Mouse (Mus musculus): Measurements from ENCODE around the gene Cenpv.

The Cenpv gene

DNA sequence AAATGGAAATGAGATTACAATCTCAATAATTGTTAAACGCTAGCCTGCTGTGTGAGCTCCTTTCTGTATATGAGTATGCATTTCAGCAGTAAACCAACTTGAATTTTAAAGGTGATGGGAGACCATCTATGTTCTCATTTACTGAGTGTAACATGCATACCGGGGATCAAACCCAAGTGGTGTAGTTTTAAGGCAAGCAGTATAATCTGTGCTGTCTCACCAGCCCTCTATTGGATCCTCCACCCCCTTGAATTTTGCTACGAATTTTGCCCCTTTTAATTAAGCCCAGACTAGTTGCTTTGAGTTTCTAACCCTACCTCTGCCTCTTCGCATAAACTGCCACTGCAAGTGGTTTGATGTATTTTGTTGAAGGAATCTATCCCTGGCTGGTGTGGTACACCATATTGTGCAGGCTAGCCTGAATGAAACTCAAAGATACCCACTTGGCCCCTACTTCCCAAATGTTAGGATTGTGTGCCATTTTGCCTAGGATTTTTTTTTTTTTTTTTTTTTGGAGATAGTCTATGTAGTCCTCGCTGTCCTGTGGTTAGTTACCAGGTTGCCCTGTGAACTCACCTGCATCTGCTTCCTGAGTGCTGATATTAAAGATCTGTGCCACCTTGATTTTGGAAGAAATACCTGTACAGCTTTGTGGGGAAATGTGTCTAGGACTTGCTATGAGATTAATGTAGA is 15.2 kb upstream of the Cenpv start:
- DNase-seq (ENCODE audit: low read depth, low spot score): no peak

DNA sequence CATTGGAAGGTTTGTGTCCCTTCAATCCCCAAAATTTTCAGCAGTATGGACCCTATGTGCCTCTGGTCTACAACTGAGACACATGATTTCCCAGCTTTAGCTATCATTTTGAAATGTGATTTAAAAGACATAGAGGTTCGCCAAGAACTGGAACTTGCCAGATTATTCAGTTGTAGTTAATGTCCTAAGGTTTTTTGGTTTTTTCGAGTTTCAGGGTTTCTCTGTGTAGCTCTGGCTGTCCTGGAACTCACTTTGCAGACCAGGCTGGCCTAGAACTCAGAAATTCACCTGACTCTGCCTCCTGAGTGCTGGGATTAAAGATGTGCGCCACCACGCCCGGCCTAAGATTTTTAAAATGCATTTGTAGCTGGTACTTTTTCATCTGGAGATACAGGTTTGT is 14.6 kb upstream of the Cenpv start:
- DNase-seq (ENCODE audit: low read depth, low spot score): no peak

DNA sequence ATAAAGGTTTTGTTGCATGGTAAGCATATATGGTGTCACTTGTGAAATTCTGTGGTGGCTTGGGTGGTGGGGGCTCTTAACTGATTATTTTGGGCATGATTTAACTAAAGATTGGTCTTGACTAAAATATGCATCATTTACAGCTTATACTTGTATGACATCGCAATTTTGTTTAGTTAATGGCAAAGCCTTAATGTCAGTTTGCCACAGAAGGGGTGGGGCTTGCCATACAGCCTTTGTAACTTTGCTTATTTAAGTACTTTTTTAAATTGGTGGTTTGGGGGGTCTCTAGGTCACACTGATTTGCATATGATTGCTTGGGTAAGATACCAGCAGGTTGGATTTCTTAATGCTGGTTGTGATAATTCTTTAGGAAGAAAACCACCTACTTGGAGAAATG is 14.1 kb upstream of the Cenpv start:
- no peak for DNase-seq (ENCODE audit: low read depth, low spot score)

DNA sequence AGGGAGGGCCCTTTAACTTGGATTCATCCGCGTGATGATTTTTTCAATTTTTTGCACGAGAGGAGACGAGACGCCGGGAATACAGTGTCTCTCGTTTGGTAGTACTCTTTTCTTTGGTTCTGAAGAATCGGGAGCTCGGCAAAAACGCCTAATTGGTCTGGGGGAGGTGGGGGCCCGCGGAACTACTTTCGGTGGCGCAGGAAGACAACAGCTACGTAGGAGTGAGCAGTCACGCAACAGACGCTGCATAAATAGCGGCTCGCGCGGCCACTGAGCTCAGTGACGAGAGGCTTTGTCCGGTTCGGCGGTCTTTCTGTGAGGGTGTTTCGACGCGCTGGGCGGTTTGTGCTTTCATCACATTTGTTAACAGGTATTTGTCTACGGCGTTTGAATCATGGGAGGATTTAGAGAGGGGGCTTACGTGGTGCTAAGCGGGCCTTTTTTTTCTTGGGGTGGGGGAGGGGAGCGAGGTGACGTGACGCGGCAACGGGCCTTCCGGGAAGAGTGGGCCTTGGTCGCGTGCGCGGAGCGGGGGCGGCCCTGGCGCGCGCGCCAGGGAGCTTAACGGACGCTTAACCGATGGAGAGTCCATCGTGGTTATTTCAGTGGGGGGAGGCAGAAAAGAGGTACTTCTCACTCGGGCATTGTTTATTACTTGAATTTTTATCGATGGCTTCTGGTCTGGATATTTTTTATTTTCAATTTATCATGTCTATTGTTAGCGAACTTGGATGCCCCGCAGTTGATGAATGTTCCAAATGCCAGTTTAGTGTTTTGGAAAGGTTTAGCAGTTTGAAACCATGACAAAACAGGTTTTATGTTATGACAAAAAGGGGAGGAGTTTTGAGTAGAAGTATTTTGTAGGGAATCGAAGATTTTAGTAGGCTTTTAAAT is 12.4 kb upstream of the Cenpv start:
- peak; percentile 88 for DNase-seq (ENCODE audit: low read depth, low spot score)

DNA sequence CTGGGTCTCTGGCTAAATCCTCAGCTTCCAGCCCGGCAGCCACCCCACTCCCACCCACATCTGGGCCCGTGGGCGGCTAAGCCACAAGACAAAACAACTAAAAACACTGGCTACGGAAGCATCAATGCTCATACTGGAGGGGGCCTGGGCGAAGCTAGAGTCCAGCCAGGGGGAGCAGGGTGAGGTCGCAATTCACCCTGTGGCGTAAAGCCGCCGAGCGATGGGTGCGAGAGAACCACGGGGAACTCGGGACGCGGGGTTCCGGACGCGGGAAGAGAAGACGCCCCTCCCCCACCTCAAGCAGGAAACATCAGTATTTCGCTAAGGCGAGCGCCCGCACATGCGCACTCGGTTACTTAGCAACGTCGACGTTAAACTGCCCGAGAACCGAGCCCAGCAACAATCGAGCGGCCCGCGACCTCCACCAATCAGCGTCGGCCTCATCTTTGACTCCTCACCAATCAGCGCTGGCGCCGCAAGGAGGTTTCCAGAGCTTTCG is 11.7 kb upstream of the Cenpv start, which contains the start of gene Ubb:
Gene Ubb, plus strand, starts transcription at position 445 of the 499 bp plus-strand sequence.
- DNase-seq (ENCODE audit: low read depth, low spot score): peak; percentile 100

DNA sequence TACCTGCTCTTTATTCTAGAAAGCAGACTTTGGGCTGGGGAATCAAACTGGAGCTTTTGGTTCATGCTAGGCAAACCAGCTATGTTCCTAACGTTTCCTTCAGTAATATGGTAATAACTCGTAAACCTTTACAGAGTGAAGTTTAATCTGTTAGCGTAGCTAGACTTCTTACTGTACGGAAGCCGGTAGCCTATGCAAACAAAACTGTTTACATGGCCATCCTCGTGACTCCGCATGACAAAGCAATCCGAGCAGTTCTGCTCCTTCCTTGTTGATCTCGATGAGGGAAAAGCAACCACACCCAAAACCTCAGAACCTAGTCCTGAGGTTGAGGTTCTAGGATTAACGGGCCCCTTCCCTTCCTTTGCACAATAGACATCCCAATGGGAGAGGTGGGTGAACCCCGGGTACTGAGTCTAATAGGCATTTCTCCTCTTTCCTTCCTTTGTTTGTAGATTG is 11.2 kb upstream of the Cenpv start:
- DNase-seq (ENCODE audit: low read depth, low spot score): no peak

DNA sequence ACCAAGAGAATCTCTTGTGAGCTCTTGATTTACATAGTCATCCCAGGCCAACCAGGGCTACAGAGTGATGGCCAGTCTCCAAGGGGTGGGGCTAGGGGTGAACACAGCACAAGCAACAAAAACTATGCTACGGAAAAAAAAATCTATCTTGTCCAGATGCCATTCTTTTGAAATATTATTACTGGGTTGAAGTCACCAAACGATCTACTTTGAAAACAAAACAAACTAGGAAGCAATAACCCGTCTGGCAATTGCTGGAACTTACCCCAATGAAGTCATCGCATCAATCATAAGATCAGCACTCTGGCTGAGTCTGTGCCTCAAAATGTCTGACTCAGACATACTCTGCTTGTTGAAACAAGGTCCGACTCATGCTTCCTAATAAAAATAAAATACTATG is 10.7 kb upstream of the Cenpv start:
- DNase-seq (ENCODE audit: low read depth, low spot score): no peak

DNA sequence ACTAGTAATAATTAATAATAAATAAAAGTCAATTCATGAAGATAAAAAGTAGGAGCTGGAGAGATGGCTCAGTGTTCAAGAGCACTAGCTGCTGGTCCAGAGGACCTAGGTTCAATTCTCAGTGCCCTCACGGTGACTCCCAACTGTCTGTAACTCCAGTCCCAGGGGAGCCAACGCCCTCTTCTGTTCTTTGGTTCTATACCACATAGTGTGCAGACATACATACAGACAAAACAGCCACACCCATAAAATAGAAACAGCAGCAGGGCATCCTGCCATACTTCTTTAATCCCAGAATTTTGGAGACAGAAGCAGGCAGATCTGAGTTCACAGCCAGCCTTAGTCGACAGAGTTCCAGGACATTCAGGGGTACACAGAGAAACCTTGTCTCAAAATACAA is 4.9 kb upstream of the Cenpv start:
- no peak for DNase-seq (ENCODE audit: low read depth, low spot score)

DNA sequence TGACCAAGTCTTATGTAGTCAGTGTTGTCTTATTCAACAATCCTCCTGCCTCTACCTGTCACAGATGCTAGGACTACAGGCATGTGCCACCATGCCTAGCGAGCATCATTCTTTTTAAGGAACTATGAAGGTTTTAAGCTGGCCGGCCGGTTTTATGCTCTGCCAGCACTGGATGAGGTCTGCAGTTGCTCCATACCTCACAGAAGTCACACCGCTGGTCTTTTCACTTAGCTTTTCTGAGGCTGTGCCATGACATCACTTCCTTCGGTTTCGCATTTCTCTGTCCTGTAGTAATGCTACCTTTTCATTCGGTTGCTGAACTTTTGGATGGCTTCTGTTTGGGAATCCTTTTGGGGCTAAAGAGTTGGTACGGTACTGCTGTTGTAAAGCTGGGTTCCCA is 2.5 kb upstream of the Cenpv start:
- no peak for DNase-seq (ENCODE audit: low read depth, low spot score)

DNA sequence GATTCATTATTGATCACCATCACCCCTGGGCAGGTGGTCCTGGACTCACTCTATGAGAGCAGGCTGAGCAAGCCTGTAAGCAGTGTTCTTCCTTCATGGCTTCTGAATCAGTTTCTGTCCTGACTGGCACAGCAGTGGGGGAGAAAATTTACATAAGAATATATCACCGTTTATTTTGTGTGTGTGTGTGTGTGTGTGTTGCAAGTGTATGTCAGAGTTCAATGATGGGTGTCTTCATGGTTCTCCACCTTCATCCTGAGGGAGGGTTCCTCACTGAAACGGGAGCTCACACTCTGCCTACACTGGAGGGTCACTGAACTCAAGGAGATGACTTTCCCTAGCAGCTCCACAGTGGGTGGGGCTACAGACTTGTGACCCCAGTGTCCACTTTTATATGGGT is 1.9 kb upstream of the Cenpv start:
- no peak for DNase-seq (ENCODE audit: low read depth, low spot score)

DNA sequence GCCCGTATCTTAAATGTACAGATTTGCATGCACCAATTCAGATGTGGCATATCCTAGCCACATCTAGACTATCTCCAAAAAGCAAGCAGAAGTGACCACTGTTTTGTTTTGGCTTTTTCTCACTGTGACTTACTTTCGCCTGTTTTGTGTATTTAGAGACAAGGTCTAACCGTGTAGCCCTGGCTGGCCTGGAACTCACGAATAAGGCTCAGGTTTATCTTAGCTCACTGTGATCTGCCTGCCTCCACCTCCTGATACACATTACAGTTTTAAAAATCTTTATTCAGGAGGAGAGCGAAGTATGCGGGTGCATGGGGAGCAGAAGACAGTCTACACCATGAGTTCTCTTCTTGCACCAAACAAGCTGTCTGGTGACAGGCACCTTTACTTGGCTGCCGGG is 1.1 kb upstream of the Cenpv start:
- DNase-seq (ENCODE audit: low read depth, low spot score): no peak

DNA sequence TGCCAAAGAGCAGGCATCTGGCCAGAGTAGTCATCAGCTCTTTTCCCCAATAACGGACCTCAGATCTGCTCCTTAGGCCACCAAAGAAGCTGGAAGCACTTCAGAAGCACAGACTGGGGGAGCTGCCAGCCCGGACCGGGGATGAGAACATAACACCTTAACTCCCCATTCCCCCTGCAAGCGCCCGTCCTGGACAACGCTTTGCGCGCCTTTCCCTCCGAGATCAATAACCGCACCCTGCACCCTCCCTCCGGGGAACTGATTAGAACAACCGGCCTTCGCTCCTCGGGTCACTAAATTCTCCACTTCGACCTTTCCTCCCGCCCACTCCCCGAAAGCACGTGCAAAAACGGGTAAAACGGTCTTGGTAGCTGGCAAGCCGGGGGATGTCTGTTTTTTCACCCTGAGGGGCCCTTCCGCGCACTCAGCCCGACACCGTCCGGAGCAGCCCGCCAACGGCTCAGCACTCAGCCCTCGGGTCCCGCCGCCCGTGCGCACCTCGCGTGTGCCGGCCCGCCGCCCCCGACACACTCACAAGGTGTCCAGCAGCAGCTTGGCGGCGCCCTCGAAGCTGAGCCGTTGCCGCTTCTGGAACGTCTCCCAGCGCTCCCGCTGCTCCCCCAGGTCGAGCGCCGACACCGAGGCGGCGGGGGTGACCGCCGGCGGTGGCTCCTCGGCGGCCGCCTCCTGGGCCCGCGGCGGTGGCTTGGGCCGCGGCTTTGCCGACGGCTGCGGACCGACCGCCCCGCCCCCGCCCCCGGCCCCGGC is 556 bp downstream of the Cenpv start:
- DNase-seq (ENCODE audit: low read depth, low spot score): no peak

DNA sequence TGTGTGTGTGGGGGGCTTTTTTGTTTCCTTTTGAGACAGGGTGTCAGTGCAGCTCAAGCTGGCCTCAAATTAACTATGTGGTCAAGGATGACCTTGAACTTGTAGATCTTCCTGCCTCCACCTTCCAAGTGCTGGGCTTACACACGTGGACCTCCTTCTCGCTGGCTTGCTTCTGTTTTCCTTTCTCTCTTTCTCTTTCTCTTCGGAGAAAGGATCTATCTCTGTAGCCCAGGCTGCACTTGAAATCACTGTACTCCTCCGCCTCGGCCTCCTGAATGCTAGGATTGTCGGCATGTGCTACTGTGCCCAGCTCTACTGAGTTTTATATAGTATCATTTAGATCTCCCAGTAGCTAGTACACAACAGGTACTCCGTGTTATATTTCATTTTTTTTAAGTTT is 1.5 kb downstream of the Cenpv start:
- no peak for DNase-seq (ENCODE audit: low read depth, low spot score)

DNA sequence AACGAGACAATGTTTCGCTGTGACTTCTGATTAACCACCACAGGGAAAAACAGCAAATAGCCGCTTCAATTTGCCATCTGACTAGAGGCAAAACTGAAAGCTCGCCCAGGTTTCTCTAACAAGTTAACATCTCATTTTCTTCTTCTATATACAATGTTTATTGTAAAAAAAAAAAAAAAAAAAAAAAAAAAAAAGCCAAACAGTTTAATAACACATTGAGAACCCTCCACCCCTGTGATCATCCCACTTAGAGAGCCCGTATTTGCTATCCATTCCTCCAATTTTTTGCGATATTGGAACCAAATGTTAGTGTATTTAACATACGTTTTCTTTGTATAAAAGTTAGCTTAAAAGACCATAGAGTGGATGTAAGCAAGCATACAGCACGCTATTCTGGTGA is 2.0 kb downstream of the Cenpv start:
- no peak for DNase-seq (ENCODE audit: low read depth, low spot score)

DNA sequence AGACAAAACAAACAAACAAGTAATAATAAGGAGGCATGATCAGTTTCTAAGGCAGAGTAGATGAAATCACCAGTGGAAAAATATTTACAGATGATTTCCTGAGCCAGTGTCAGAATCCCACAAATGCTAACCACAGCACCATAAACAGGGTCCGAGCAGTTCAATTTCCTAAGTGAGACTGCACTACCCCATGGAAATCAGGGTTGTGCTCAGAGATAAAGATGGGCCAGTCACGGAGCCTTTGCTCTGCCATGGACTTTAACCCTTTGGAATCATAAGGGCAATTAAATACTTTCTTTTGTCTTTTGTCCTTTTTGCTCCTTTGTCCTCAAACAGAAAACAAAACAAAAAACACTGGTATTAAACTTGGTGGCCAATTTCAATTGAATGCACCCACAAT is 16.8 kb downstream of the Cenpv start:
- no peak for DNase-seq (ENCODE audit: low read depth, low spot score)

DNA sequence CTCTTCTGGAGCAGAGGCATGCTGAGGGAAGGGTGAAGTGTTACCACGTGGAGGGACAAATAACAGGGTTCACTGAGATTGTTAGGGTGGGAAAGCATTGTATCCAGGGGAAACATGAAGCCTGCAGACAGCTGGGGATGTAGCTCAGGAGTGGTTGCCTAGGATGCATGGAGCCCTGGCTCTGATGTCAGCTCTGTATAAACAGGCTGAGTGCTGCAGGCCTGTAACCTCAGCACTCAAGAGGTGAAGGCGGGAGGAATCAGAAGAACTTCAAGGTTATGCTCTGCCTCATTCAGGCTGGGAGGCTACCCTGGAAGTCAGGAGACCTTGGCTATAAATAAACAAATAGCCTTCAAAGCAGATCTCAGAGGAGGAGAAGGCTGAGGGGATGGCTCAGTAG is 20.1 kb downstream of the Cenpv start:
- no peak for DNase-seq (ENCODE audit: low read depth, low spot score)

DNA sequence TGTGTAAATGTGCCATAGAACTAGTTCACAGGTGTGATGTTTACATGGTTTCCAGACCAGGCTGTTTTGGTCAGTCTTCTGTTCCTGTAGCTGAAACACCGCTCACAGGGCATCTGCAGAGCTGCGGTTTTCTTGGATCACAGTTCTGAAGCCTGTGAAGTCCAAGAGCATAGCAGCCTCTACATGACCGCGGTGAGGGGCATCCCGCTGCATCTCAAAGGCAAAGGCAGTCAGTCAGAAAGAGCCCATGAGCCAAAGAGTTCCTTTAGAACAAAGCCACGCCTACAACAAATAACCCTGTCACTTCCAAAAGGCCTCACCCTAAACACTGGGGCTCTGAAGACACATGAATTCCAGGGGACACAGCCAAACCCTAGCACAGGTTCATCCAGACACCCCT is 25.8 kb downstream of the Cenpv start:
- DNase-seq (ENCODE audit: low read depth, low spot score): no peak

DNA sequence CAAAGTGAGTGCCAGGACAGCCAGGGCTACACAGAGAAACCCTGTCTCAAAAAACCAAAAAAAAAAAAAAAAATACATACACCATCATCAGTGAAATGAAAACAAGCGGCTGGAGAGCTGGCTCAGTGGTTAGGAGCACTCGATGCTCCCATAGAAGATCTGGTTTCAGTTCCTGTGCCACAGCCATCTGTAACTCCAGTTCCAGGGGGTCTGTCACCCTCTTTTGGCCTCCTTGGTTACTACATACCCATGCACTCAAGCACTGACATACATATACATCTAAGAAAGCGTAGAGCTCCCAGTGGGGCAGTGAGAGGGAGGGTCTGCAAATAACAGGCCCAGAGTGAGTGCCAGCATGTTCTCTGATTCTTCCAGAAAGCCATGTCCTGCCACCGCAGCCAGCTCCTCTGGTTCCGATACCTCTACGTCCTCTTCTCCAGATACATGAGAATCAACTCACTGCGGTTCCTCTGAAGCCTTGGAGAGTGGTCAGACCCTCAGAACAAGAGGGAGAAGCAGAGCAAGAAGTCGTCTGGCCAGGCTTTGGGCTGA is 26.5 kb downstream of the Cenpv start:
- DNase-seq (ENCODE audit: low read depth, low spot score): no peak

DNA sequence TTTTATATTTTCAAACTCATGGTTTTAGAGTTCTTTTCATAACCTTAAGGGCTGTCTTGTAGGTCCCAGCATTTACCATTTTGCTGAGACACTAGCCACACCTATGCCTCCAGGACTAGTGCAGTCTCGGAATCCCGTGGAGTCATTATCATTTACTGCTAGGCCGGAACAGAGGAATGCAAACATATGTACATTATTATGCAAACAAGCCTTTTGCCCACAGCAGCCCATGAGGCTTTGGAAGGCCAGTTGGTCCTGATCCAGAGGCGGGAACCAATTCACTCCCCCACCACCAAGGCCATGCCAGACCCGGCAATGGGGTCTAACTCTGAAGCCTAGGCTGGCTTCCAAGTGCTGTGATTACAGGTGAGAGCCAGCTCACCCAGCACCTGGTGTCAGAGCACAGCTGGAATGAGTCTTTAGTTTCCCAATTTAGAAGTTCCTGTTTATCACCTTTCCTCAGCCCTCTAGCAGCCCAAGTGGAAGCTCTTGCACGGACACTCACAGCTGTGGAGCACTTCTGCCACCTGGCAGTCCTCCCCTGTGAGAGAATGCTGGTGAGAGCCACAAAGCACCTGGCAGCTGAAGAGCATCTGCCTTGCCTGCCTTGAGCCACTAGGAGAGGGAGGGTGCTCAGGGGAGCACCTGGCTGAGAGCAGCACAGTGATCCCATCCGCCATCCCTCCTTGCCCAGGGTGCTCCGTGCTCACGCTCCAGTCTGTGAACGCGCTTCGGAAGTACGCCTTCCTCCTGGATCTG is 27.4 kb downstream of the Cenpv start:
- no peak for DNase-seq (ENCODE audit: low read depth, low spot score)

DNA sequence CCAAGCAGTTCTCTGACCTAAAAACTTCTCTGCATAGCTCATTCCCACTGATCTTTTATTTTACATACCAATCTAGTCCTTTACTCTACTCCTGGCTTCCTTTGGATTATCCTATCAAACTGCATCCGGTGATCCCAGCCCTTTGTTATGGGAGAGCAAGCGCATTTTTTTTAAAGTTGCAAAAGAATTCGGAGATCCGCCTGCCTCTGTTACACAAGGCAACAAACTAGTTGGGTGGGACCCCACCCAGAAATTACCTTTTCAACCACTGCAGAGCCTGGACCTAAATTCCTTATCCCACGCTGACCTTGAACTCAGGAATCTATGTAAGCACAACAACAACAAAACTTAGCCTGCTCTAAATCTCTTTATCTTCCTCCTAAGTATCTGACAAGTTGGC is 28.1 kb downstream of the Cenpv start:
- no peak for DNase-seq (ENCODE audit: low read depth, low spot score)

DNA sequence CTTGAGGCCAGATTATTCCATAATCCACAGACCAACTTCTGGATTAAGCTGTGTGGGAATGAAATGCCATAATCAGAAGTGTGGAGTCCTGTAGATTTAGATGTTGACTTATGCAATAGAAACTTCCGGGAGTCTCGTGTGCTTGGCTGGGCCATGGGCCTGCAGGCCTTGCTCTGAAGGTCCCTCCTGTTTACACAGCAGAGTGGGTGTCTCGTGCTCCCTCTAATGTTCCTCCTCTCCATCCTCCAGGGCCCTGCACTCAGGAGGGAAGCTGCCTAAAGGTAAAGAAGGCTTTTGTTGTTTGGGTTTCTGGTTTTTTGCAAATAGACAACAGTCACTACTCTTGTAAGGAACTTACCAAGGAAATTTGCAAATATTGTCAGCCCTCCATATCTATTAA is 29.5 kb downstream of the Cenpv start:
- no peak for DNase-seq (ENCODE audit: low read depth, low spot score)

All from forelimb bud, embryonic 11.5 days (tissue).